Mouse (Mus musculus) heart, adult 8-10 months (tissue): ENCODE measurements around the gene Nek9. TPM values are rescaled to one million over a fixed set of nuclear protein-coding genes. Genes with fewer than 3 reads are reported as not detected.

Source experiments
- DNase-seq: peaks from one replicate; pipeline ENCODE4 v3.0.0; 2022; ENCODE audit warnings: low spot score
- total RNA-seq, 4 experiments: library from RNA; stranded (reverse); gene quantifications; 2 replicates each; pipeline ENCODE4 v1.2.4; 2022

The Nek9 gene
- total RNA-seq, 4 experiments from 2014 or later: 119 to 127 (median 123) TPM

- DNase-seq: no peak
Measured at GRCm38 (mm10) chr12:85347196-85347595, 8.0 kb upstream of the Nek9 start.

- peak; percentile 86 for DNase-seq
Measured at GRCm38 (mm10) chr12:85346374-85346773, 7.2 kb upstream of the Nek9 start.

GRCm38 (mm10) chr12:85345559-85345958 lies 6.4 kb upstream of the Nek9 start:
- DNase-seq: peak; percentile 13

- DNase-seq: no peak
Measured at GRCm38 (mm10) chr12:85344252-85344651, 5.1 kb upstream of the Nek9 start.

- no peak for DNase-seq
Measured at GRCm38 (mm10) chr12:85342310-85342709, 3.1 kb upstream of the Nek9 start.

GRCm38 (mm10) chr12:85341131-85341530 lies 2.0 kb upstream of the Nek9 start:
- DNase-seq: peak; percentile 84

GRCm38 (mm10) chr12:85339947-85340346 lies 785 bp upstream of the Nek9 start:
- no peak for DNase-seq

GRCm38 (mm10) chr12:85338815-85339214 lies 347 bp downstream of the Nek9 start:
- DNase-seq: peak; percentile 20

- no peak for DNase-seq
Measured at GRCm38 (mm10) chr12:85337567-85338311, 1.4 kb downstream of the Nek9 start.

GRCm38 (mm10) chr12:85330153-85330552 lies 9.0 kb downstream of the Nek9 start:
- DNase-seq: no peak

GRCm38 (mm10) chr12:85308651-85309050 lies 30.5 kb downstream of the Nek9 start:
- no peak for DNase-seq

GRCm38 (mm10) chr12:85305247-85305892 lies 33.8 kb downstream of the Nek9 start:
- DNase-seq: peak; percentile 87

- DNase-seq: no peak
Measured at GRCm38 (mm10) chr12:85304725-85305124, 34.4 kb downstream of the Nek9 start.

GRCm38 (mm10) chr12:85303256-85303655 lies 35.9 kb downstream of the Nek9 start:
- DNase-seq: no peak

- no peak for DNase-seq
Measured at GRCm38 (mm10) chr12:85298835-85299180, 40.4 kb downstream of the Nek9 start.

GRCm38 (mm10) chr12:85298127-85298834 lies 40.9 kb downstream of the Nek9 start:
- no peak for DNase-seq

GRCm38 (mm10) chr12:85297345-85297997 lies 41.7 kb downstream of the Nek9 start:
- DNase-seq: no peak

GRCm38 (mm10) chr12:85296915-85297314 lies 42.2 kb downstream of the Nek9 start:
- no peak for DNase-seq

- no peak for DNase-seq
Measured at GRCm38 (mm10) chr12:85295506-85295905, 43.7 kb downstream of the Nek9 start.

- no peak for DNase-seq
Measured at GRCm38 (mm10) chr12:85292906-85293305, 46.3 kb downstream of the Nek9 start.

- DNase-seq: no peak
Measured at GRCm38 (mm10) chr12:85292288-85292687, 46.9 kb downstream of the Nek9 start.

- DNase-seq: no peak
Measured at GRCm38 (mm10) chr12:85291541-85291940, 47.6 kb downstream of the Nek9 start.
